Mouse (Mus musculus) hindlimb bud, embryonic 11.5 days (tissue): ENCODE results near the gene Olfr506.
"Not testable (repeated sequence)": the region's sequence is repeated elsewhere in the genome, so short reads cannot be mapped to it uniquely, and the experiment has no call there.

Experiments used
- DNase-seq: peaks from one replicate; pipeline ENCODE4 v3.0.0-alpha.2; 2012; ENCODE audit warnings: low read depth, low spot score; ENCODE audit errors: extremely low spot score

The Olfr506 gene

GRCm38 (mm10) chr7:108610487-108610886 is at the start of gene Olfr506:
Olfr506 (plus strand) TSS chr7:108610787.
- DNase-seq: no peak

GRCm38 (mm10) chr7:108565693-108566092 is 44.9 kb upstream of the Olfr506 start, which contains the start of gene Olfr504:
Olfr504 (minus strand) TSS chr7:108565793.
- DNase-seq: no peak

DNA sequence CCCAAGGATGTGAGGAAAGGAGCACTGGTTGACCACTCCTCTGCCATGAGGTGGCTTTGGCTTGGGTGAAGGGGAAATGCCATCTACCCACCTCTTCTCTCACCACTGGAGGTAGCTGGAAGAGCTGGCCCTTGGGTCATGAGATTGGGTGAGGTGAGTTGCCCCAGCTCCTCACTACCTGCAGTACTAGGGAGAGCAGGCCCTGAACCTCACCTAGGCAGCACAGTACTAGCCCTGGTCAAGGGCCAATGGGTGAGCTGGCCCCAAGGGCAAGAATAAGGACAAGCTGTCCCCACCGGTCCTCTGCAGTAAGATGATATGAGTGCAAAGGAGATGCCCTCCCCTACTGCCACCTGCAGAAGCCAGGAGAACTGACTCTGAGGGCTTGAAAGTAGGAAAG is 20.8 kb upstream of the Olfr506 start:
- DNase-seq: no peak

DNA sequence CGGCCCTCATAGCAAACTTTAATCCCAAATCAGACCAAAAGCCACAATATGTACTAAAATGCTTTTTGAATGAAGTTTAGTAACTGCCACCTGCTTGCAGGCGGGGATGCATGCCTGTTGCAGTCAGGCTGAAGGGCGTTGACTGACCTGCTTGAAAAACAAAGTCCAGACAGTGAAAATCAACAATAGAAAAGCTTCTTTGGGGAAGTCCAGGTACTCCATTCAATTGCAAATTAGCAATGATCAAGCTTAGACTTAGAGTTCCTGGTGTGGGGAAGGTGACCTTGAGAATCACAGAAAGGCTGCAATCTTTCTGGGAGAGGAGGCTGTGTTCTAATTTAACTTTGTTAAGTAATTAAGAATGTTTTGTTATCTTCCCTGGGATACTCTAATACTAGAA is 8.7 kb upstream of the Olfr506 start:
- DNase-seq: not testable (repeated sequence)

GRCm38 (mm10) chr7:108614110-108614509 is 3.5 kb downstream of the Olfr506 start:
- no peak for DNase-seq

DNA sequence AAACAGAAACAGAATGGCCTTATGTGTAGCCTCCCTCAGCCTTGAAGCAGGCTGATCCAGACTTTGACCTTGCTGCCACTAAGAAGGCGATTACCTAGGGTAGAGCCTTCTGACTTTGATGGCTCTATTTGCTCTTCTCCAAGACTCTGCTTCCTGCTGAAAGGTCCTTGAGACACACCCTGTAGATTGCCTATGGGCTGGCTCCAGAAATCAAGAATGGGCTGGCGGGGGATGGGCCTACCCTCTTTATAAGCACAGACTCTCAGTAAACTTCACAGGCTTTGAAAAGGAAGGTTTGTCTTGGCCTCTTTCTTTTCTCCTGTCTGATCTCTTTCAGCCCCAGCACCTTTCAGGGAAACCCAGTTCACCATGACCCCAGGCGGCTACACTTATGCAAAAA is 6.2 kb downstream of the Olfr506 start:
- DNase-seq: not testable (repeated sequence)

- DNase-seq: no peak
Measured at GRCm38 (mm10) chr7:108621514-108621913, 10.9 kb downstream of the Olfr506 start, which contains the start of gene Olfr507. Olfr507 (plus strand) TSS chr7:108621814.

DNA sequence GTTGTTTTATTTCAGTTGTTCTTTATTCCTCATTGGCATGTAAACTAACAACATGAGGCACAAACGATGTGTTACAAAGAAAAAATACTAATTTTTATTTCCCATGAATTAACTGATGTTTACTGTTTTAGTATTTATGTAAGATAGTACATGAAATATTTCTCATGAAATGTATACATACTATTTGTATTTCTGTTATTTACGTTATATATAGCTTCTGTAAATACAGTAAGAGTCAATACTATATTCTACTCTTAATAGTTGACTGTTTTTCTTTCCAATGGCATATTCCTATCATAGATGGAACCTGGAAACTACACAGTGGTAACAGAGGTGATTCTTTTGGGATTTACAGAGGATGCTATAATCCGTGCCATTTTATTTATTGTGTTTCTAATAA is 19.1 kb downstream of the Olfr506 start, which contains the start of gene Olfr508:
TSS of gene Olfr508 (plus strand) at position 301 of the 400 bp plus-strand sequence.
- no peak for DNase-seq

GRCm38 (mm10) chr7:108651806-108652205 is 41.2 kb downstream of the Olfr506 start, which contains the start of gene Olfr509:
Olfr509 (minus strand) TSS chr7:108651906.
- no peak for DNase-seq

DNA sequence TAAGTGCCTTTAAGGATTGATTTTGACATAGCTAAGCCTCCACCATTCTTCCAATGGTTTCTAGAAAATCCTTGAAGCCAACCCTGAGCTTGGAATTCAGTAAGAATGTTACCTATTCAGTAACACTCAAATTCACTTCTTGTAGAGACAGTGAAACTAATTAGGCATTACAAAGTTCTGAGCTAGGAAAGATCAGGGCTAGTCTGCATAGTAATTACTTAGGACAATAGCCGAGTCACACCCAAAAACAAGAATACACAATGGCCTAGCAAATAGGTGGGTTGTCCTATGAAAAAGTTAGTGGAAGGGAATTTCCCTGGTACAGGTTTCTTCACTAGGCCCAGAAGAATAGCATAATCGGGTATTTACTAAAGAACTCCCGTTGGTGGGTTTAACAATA is 51.8 kb downstream of the Olfr506 start:
- DNase-seq: no peak
